Mouse (Mus musculus) left cerebral cortex, postnatal 25 days (tissue): ENCODE data around the gene Dact2. TPM values are rescaled to one million over a fixed set of nuclear protein-coding genes. Genes with fewer than 3 reads are reported as not detected.

Experiments
- DNase-seq, 2 experiments: peaks; one replicate each; pipeline ENCODE4 v3.0.0; 2022; ENCODE audit warnings: low spot score in 2 of 2, mixed read lengths in 1 of 2
- intact Hi-C: fragments of 180-260 bp; cut with DNase I; formaldehyde crosslinking; loops from one replicate; pipeline ENCODE4 v1.15.1; 2025
- total RNA-seq, 2 experiments: library from RNA; stranded (reverse); gene quantifications; 2 replicates each; pipeline ENCODE4 v1.2.3; 2021

Dact2 gene
- 10 to 100 TPM; 80.7 to 87.1 TPM for total RNA-seq

DNA sequence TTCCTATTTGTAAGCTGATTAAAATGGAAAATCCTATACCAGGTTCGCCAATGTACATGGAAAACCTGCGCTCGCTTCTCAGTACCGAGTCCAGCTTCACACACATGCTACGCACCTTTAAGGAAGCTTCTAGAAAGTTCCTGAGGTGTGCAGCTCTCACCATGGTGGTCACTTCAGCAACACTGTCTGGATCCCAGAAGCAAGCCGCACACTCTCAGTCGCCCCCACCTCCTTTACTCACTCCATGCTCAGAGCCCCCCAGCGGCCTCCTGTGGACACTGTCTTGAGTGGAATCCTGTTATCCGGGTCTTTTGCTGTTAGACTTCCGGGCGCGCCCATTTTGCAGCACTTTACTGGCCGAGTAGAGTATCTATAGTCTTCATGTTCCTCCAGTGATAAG is at the start of gene Dact2:
TSS of gene Dact2 (minus strand) at position 244 of the 400 bp plus-strand sequence.
- DNase-seq, result peak; percentile 73 to 89
- intact Hi-C loops, result loop anchor here (2.0 to 10.0 kb wide), 2 partner anchors 29 to 349 kb away; no protein-coding TSS in a partner anchor

GRCm38 (mm10) chr17:14252456-14252855 is 48.4 kb upstream of the Dact2 start:
- intact Hi-C loops, result no loop called here

DNA sequence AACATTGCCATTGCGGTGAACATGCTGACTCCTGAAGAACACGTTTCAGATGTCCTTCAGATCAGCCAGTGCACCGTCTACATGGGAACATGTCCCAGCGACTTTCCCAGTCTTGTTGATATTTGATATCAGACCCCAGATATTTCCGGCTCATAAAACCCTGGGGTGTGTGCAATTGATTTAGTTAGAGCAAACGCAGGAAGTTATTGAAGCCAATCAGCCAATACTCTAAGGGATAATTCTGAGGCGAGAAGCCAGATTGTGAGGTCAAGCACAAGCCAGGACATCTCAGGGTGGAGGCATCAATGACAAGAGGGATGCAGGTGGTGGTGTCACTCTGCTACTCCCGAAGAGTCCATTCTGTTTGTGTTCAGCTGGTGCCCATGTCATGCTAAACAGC is 46.3 kb upstream of the Dact2 start:
- no peak for DNase-seq
- intact Hi-C loops, result no loop called here

More at GRCm38 (mm10) chr17:14252456-14252855, 48.4 kb upstream of the Dact2 start:
- no peak for DNase-seq

DNA sequence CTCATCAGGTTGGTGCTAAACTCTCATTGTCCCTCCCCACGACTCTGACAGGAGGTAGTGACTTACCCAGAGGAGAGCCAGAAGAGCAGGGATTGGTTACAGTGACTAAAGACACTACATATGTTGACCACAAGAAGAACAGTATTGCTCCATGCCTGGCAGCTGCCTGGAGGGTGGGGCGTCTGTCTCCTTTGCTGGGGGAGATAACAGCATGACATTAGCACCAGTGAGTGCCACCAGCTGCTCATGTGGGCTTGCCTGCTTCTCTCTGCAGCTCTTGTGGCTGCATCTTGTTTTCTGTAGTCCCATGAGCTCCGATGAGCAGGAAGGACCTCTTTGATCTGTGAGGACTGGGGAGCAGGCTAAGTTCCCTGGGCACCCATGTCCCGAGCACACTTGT is 45.5 kb upstream of the Dact2 start:
- intact Hi-C loops, result loop anchor here (2.0 kb wide), 2 partner anchors 43 to 75 kb away; no protein-coding TSS in a partner anchor
- peak in 1 of 2 experiments; percentile 44 for DNase-seq

DNA sequence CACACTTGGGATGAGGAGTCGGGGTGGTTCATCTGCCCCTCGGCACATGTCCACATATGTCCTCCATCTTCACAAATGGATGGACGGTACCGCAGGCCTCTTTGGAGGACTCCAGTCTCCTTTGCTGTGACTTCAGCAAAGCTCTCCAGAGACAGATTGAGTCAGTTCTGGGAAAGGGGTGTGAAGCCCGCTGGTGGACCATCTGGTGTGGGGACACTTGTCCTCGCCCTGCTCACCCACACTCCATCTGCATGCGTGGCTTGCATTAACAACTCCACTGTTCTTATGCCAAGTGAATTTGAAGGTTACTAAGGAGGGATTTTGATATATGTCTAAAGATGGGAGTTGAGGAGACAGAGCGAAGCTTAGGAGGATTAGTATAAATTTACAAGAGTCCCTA is 43.8 kb upstream of the Dact2 start:
- DNase-seq, result peak; percentile 68 to 97
- intact Hi-C loops, result loop anchor here (2.0 kb wide), 2 partner anchors 41 to 73 kb away; no protein-coding TSS in a partner anchor

- DNase-seq, result no peak
- intact Hi-C loops, result no loop called here
These were observed 42.2 kb upstream of the Dact2 start for GRCm38 (mm10) chr17:14246266-14246665.

DNA sequence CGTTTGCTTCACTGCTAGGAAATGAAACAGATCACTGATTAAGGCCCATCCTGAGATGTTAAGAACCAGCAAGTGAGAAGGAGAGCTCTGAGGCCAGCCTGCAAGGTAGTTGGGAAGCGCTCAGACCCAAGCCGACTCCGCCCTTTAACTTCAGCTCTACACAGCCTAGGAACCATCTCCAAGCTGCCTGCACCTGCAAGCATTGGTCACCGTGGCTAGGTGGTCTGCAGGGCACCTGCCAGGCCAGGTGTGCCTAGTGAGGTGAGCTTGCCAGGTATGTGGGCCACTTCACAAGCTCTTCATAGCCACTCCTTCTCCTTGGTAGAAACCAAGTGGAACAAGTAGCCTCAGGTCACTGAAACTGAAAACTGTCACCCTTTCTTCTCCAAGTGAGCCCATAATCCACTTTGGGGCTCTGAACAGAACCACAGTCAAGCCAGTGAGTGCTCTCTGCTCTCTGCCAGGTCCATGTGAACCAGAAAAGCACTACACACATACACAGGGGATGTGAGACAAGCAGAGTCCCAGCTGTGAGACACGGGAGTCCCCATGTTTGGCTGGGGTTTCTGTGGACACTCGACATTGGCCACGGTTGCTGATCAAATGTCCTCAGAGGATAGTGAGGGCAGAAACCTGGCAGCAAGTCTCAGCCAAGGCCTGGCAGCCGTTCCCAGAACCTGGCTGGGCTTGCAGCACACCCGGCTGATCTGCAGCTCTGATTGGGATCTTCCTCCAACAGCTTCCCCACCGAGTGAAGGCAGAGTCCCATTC is 40.3 kb upstream of the Dact2 start:
- no peak for DNase-seq
- intact Hi-C loops, result no loop called here

- intact Hi-C loops, result no loop called here
- peak in 1 of 2 experiments; percentile 47 for DNase-seq
These were observed 38.5 kb upstream of the Dact2 start for GRCm38 (mm10) chr17:14242634-14243033.

GRCm38 (mm10) chr17:14239960-14240359 is 35.9 kb upstream of the Dact2 start:
- DNase-seq, result peak in 1 of 2 experiments; percentile 43
- intact Hi-C loops, result no loop called here

DNA sequence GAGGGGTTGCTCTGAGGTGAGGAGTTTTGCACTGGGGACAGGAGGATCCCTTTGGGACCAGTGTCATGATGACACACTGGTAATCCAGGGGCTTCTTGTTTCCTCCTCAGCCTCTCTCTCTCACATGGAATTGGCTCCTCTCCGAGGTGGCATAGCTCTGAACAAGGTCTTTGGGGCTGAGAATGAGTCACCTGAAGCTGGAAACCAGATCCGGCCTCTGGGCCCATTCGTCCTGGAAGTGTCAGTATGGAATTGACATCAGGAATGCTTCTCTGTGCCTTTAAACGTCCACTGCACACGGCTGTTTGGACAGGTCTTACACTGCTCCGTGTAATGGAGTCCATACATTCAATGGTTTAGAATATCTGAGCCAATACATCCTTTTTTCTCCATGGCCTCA is 33.0 kb upstream of the Dact2 start:
- DNase-seq, result no peak
- intact Hi-C loops, result no loop called here

DNA sequence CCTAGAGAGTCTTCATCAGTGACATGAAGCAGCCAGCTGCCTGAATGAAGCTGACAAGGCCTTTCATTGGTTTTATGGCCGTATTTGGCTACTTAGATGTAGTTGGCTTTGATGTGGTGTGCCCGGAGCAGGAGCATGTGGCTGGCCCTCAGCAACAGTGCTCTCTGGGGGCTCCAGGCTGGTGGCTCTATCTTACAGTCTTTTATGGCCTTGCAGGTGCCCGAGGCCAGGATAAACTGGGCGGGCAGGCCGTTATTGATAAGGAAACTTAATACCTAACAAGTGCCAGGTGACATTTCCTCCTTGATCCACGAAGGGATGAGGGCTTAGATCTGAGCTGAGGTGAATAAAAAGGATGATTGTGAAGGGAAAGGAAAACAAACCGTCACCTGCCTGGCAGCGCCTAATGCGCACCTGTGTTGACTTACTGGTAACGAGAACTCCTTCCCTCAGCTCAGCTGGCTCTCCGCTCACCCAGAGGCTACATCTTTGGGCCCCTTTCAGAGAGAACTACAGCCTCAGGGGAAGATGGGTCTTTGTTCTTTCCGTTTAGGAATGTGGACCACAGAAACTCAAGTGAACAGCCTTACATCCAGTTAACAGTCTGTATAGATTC is 30.8 kb upstream of the Dact2 start:
- intact Hi-C loops, result loop anchor here (5.0 kb wide), 1 partner anchor 672 kb away; no protein-coding TSS in a partner anchor
- no peak for DNase-seq

DNA sequence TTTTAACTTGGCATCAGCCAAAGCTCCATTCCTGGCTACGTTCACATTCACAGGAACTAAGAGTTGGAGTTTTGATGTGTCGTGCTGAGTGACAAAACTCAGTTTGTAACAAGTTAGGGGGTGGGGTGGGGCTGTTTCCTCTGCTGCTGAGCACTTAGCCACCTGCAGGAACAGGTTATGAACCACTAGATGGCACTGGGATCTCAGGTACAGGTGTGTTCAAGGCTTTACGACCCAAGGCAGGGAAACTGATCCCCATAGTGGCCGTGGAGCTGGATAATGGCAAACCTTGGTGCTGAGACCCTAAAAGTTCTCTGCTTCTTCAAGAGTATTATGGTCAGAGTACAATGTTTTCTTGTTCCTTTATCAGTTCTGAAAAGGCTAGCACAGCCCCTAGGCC is 29.6 kb upstream of the Dact2 start:
- DNase-seq, result no peak
- intact Hi-C loops, result loop anchor here (2.0 to 5.0 kb wide), 2 partner anchors 55 to 674 kb away; no protein-coding TSS in a partner anchor

GRCm38 (mm10) chr17:14232629-14233028 is 28.5 kb upstream of the Dact2 start:
- intact Hi-C loops, result loop anchor here (1.0 to 5.0 kb wide), 4 partner anchors 56 to 675 kb away; no protein-coding TSS in a partner anchor
- peak; percentile 81 to 88 for DNase-seq

- DNase-seq, result no peak
- intact Hi-C loops, result loop anchor here (5.0 kb wide), 1 partner anchor 676 kb away; no protein-coding TSS in a partner anchor
These were observed 26.8 kb upstream of the Dact2 start for GRCm38 (mm10) chr17:14230698-14231430.

DNA sequence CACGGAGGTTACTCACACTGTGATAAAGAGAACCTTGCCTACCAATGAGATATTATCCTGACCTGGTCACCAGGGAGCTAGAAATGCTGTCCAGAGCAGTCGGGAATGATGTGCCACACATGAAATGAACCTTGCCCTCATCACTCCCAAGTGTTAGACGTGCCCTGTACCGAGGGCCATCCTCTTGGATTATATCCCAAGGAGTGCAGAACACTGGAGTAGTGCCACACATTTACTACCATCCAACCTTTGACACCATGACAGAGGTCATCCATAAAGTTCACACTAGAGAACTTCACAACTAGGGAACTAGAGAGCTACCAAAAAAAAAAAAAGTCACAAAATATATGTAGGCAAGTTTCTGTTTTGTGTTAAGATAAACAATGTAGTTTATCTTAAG is 24.3 kb upstream of the Dact2 start:
- intact Hi-C loops, result no loop called here
- no peak for DNase-seq

- DNase-seq, result peak in 1 of 2 experiments; percentile 44
- intact Hi-C loops, result no loop called here
These were observed 23.5 kb upstream of the Dact2 start for GRCm38 (mm10) chr17:14227601-14228000.

DNA sequence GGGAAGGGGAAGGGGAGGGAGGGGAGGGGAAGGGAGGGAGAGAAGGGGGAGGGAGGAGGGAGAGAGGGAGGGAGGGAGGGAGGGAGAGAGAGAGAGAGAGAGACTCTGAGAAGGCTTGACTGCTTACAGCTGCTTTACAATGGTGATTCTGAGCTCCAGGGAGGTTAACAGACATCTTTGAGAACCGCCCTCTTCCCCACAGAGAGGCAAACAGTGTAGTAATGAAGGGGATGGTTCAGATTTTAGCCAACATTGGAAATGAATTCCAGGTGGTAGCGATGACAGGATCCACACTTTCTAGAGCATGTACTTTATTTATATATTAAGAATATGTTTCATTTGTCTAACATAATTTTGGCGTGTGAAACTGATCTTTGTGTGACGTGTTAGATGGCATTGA is 22.7 kb upstream of the Dact2 start:
- intact Hi-C loops, result no loop called here
- DNase-seq, result no peak

- DNase-seq, result no peak
- intact Hi-C loops, result no loop called here
These were observed 22.0 kb upstream of the Dact2 start for GRCm38 (mm10) chr17:14225982-14226652.

- intact Hi-C loops, result loop anchor here (2.0 kb wide), 1 partner anchor 109 kb away; no protein-coding TSS in a partner anchor
- DNase-seq, result no peak
These were observed 17.9 kb upstream of the Dact2 start for GRCm38 (mm10) chr17:14221893-14222615.
